Mouse (Mus musculus) kidney, embryonic 15.5 days (tissue): Measurements from ENCODE around the gene Swap70. TPM values are rescaled to one million over a fixed set of nuclear protein-coding genes. Genes with fewer than 3 reads are reported as not detected.

Experiments used
- ATAC-seq: fragments of 200-750 bp; cut with Nextera tagmentation; replicated peaks from 2 replicates; pipeline ENCODE4 v1.8.0; 2017; ENCODE audit warnings: moderate TSS enrichment; ENCODE audit not compliant: low FRiP score
- H3K27ac ChIP-seq: fragments of 300-500 bp; sonication (generic); 2 replicates; pipeline ENCODE4 v1.5.1; 2015; ENCODE audit warnings: mild to moderate bottlenecking, inconsistent platforms
- H3K27me3 ChIP-seq: fragments of 300-500 bp; sonication (generic); 2 replicates; pipeline ENCODE4 v1.6.1; 2015; ENCODE audit warnings: inconsistent platforms
- H3K36me3 ChIP-seq: fragments of 300-500 bp; sonication (generic); 2 replicates; pipeline ENCODE4 v1.6.1; 2015; ENCODE audit warnings: inconsistent platforms
- H3K4me1 ChIP-seq: fragments of 300-500 bp; sonication (generic); 2 replicates; pipeline ENCODE4 v1.6.1; 2015; ENCODE audit warnings: inconsistent platforms
- H3K4me2 ChIP-seq: fragments of 300-500 bp; sonication (generic); 2 replicates; pipeline ENCODE4 v1.6.1; 2015; ENCODE audit warnings: moderate library complexity, mild to moderate bottlenecking, inconsistent platforms
- H3K4me3 ChIP-seq: fragments of 300-500 bp; sonication (generic); replicated peaks from 2 replicates; pipeline ENCODE4 v1.5.1; 2015; ENCODE audit warnings: mild to moderate bottlenecking, inconsistent platforms
- H3K9ac ChIP-seq: fragments of 300-500 bp; sonication (generic); 2 replicates; pipeline ENCODE4 v1.6.1; 2015; ENCODE audit warnings: mild to moderate bottlenecking, inconsistent platforms
- H3K9me3 ChIP-seq: fragments of 300-500 bp; sonication (generic); replicated peaks from 2 replicates; pipeline ENCODE4 v1.6.1; 2016; ENCODE audit warnings: inconsistent platforms
- WGBS: fragments of 180-500 bp; shearing (Covaris S2); methylation state at CpG from one replicate; pipeline ENCODE4 v1.1.7; 2015; ENCODE audit warnings: mixed read lengths; 5-methylcytosine and 5-hydroxymethylcytosine counted together
- polyA plus RNA-seq: library from polyadenylated mRNA; unstranded; fragments of >200 nt; fragmentation: Nextera tagmentation; extraction: Ambion mirVana; gene quantifications from 2 replicates; pipeline ENCODE4 v1.2.1, GENCODE M21; 2015

Swap70 gene
- polyA plus RNA-seq, 1 experiment from 2014 or later = 32.8 TPM

DNA sequence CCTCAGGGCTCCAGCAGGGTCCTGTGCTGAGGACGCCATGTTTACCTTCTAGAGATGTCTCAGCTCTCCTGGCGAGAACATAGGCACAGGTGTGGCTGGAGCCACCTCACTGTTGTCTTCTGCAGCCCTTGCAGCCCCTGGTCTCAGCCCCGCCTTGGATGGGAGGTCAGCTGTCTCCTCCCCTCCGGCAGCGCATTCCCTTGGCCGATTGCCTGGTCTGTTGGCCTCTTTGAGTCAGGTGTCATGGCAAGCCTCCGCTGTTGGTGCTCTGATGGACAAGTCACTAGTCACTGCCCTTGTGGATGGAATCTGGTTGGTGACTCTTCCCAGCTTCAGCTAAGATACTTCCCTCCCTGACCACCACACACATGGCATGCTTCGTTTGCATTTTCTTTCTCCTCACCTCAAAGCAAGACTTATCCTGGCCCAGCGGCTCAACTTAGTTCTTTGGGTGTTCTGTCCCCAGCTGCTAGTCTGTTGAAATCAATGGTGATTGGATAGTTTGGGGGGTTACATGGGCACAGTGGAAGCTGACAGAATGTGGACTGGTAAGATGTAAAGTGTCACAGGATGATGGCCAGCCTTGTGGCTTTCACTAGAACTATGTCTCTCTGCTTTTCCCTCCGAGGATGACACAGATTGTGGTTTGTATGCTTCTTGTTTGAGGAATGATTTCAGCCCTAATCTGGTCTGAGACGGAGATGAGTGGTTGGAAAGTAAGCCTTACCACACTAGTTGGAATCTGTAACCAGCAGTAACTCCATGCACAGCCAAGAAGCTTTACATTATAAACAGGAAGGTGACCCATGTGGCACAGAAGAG is 60.1 kb downstream of the Swap70 start:
- WGBS = 93% methylated on average over 11 of the region's 11 CpGs
- peaks cover 54% of the 10 kb centered on the region for H3K36me3 ChIP-seq
- ATAC-seq = no peak
- H3K9ac ChIP-seq = no peak overlapping the region
- no peaks in the 10 kb centered on the region for H3K4me1 ChIP-seq
- no peaks in the 10 kb centered on the region for H3K27me3 ChIP-seq
- H3K4me2 ChIP-seq = no peak overlapping the region
- H3K4me3 ChIP-seq = no peak overlapping the region
- no peak overlapping the region for H3K27ac ChIP-seq
- H3K9me3 ChIP-seq = no peaks in the 10 kb centered on the region

- 86% methylated on average over 11 of the region's 11 CpGs for whole genome bisulfite sequencing
- no peak for ATAC-seq
- Histone ChIP-seq H3K9ac (no peak overlapping the region), H3K4me1 (peaks cover 9% of the 10 kb centered on the region), H3K4me3 (no peak overlapping the region), H3K4me2 (no peak overlapping the region), H3K27me3 (no peaks in the 10 kb centered on the region), H3K36me3 (peaks cover 50% of the 10 kb centered on the region), H3K9me3 (no peaks in the 10 kb centered on the region), H3K27ac (no peak overlapping the region)
Measured at GRCm38 (mm10) chr7:110282797-110283196, 61.3 kb downstream of the Swap70 start.

GRCm38 (mm10) chr7:110283484-110284275 is 62.2 kb downstream of the Swap70 start:
- Histone ChIP-seq H3K4me3 (no peak overlapping the region), H3K9ac (no peak overlapping the region), H3K27me3 (no peaks in the 10 kb centered on the region), H3K9me3 (no peaks in the 10 kb centered on the region), H3K4me1 (peaks cover 17% of the 10 kb centered on the region), H3K4me2 (no peak overlapping the region), H3K27ac (no peak overlapping the region), H3K36me3 (peaks cover 46% of the 10 kb centered on the region)
- 84% methylated on average over 6 of the region's 6 CpGs for WGBS
- ATAC-seq = no peak

DNA sequence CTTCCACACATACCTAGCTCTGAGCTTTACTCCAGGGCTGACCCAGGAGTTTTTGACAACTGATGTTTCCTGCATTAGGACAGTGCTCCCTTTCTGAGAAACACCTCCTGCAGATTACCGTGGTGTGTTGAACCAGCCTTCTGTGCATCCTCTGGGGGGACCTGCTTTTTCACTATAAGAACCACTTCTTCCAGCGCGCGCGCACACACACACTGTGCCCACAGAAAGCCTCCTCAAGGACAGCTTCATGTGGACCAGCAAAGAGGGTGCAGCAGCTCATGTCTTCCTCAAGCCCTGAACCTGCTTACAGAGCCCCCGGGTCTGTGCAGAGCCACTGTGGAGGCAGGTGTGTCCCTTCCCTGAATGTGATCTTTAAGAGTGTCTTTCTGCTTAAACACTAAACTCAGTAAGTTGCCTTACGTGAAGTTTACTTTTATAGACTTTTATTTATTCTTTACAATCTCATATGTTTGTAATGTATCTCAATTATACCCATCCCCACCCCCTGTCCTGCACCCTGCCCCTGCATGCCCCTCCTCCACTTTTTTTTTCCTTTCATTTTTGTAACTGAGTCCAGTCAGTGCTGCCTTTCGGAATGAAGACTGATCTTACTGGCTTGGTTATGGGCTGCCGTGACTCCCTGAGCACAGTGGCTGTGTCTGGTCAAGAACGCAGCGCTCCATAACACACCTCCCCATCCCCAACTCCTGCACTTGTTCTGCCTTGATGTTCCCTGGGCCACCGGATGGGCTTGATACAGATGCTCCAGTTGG is 63.8 kb downstream of the Swap70 start:
- Histone ChIP-seq H3K4me2 (no peak overlapping the region), H3K36me3 (peaks cover 30% of the 10 kb centered on the region), H3K9ac (no peak overlapping the region), H3K4me1 (peaks cover 17% of the 10 kb centered on the region), H3K27me3 (no peaks in the 10 kb centered on the region), H3K9me3 (no peaks in the 10 kb centered on the region), H3K27ac (no peak overlapping the region), H3K4me3 (no peak overlapping the region)
- WGBS = 92% methylated on average over 12 of the region's 12 CpGs
- ATAC-seq = no peak

GRCm38 (mm10) chr7:110285849-110286151 is 64.3 kb downstream of the Swap70 start:
- Histone ChIP-seq H3K36me3 (peaks cover 26% of the 10 kb centered on the region), H3K27ac (no peak overlapping the region), H3K4me2 (no peak overlapping the region), H3K27me3 (no peaks in the 10 kb centered on the region), H3K4me3 (no peak overlapping the region), H3K9ac (no peak overlapping the region), H3K9me3 (no peaks in the 10 kb centered on the region), H3K4me1 (peaks cover 17% of the 10 kb centered on the region)
- ATAC-seq = no peak
- 79% methylated on average over 3 of the region's 3 CpGs for WGBS

- Histone ChIP-seq H3K27me3 (no peaks in the 10 kb centered on the region), H3K4me1 (peaks cover 17% of the 10 kb centered on the region), H3K4me2 (no peak overlapping the region), H3K27ac (no peak overlapping the region), H3K9ac (no peak overlapping the region), H3K9me3 (no peaks in the 10 kb centered on the region), H3K36me3 (peaks cover 21% of the 10 kb centered on the region), H3K4me3 (no peak overlapping the region)
- WGBS = 80% methylated on average over 8 of the region's 8 CpGs
- no peak for ATAC-seq
Measured at GRCm38 (mm10) chr7:110286198-110286732, 64.8 kb downstream of the Swap70 start.

- Histone ChIP-seq H3K4me1 (peaks cover 17% of the 10 kb centered on the region), H3K4me2 (peak overlapping the region; percentile 22; the same call in 1 of the 2 replicates), H3K36me3 (peaks cover 14% of the 10 kb centered on the region), H3K27ac (0 out of 2 replicates have a peak overlapping the region, but pooled peaks have one; percentile 41), H3K4me3 (no peak overlapping the region), H3K27me3 (no peaks in the 10 kb centered on the region), H3K9me3 (no peaks in the 10 kb centered on the region), H3K9ac (no peak overlapping the region)
- ATAC-seq = peak; percentile 86
- WGBS = 7% methylated on average over 12 of the region's 12 CpGs
Measured at GRCm38 (mm10) chr7:110286838-110287475, 65.4 kb downstream of the Swap70 start.

GRCm38 (mm10) chr7:110287476-110288071 is 66.1 kb downstream of the Swap70 start:
- no peaks in the 10 kb centered on the region for H3K27me3 ChIP-seq
- H3K4me1 ChIP-seq = peaks cover 17% of the 10 kb centered on the region
- no peaks in the 10 kb centered on the region for H3K9me3 ChIP-seq
- H3K9ac ChIP-seq = no peak overlapping the region
- H3K4me2 ChIP-seq = no peak overlapping the region
- ATAC-seq = peak; percentile 55
- H3K27ac ChIP-seq = peak overlapping the region; percentile 41; the same call in 1 of the 2 replicates
- no peak overlapping the region for H3K4me3 ChIP-seq
- H3K36me3 ChIP-seq = peaks cover 12% of the 10 kb centered on the region; the same call in 1 of the 2 replicates
- WGBS = 61% methylated on average over 8 of the region's 8 CpGs

- no peak overlapping the region for H3K4me3 ChIP-seq
- H3K4me2 ChIP-seq = no peak overlapping the region
- ATAC-seq = no peak
- no peaks in the 10 kb centered on the region for H3K9me3 ChIP-seq
- peaks cover 17% of the 10 kb centered on the region for H3K4me1 ChIP-seq
- 0 out of 2 replicates have a peak, but pooled peaks cover 9% of the 10 kb centered on the region for H3K36me3 ChIP-seq
- peak overlapping the region; percentile 41; the same call in 1 of the 2 replicates for H3K27ac ChIP-seq
- H3K9ac ChIP-seq = no peak overlapping the region
- WGBS = 86% methylated on average over 4 of the region's 4 CpGs
- no peaks in the 10 kb centered on the region for H3K27me3 ChIP-seq
Measured at GRCm38 (mm10) chr7:110288191-110288604, 66.7 kb downstream of the Swap70 start.

GRCm38 (mm10) chr7:110288731-110289191 is 67.2 kb downstream of the Swap70 start:
- Histone ChIP-seq H3K4me3 (no peak overlapping the region), H3K4me2 (no peak overlapping the region), H3K27ac (no peak overlapping the region), H3K9ac (no peak overlapping the region), H3K36me3 (0 out of 2 replicates have a peak, but pooled peaks cover 5% of the 10 kb centered on the region), H3K4me1 (peaks cover 17% of the 10 kb centered on the region), H3K27me3 (no peaks in the 10 kb centered on the region), H3K9me3 (no peaks in the 10 kb centered on the region)
- no peak for ATAC-seq
- WGBS = 76% methylated on average over 6 of the region's 6 CpGs

- no peaks in the 10 kb centered on the region for H3K36me3 ChIP-seq
- H3K4me2 ChIP-seq = no peak overlapping the region
- H3K9me3 ChIP-seq = no peaks in the 10 kb centered on the region
- H3K9ac ChIP-seq = no peak overlapping the region
- no peak overlapping the region for H3K4me3 ChIP-seq
- no peaks in the 10 kb centered on the region for H3K27me3 ChIP-seq
- WGBS = 72% methylated on average over 4 of the region's 4 CpGs
- no peak overlapping the region for H3K27ac ChIP-seq
- ATAC-seq = no peak
- peaks cover 17% of the 10 kb centered on the region for H3K4me1 ChIP-seq
Measured at GRCm38 (mm10) chr7:110289647-110290046, 68.1 kb downstream of the Swap70 start.
